Mouse (Mus musculus): ENCODE measurements at regions not wholly inside any gene's neighbourhood (a gene's known extent, or its start where the extent isn't known, plus 50 kb on each side); places are given as distances from the start of the nearest gene placed in this dataset.

GRCm38 (mm10) chr7:73139901-73140300 lies 235.4 kb upstream of the Rgma start:
- DNase-seq (ENCODE audit: low read depth): no peak

GRCm38 (mm10) chr7:73141167-73141566 lies 234.1 kb upstream of the Rgma start:
- no peak for DNase-seq (ENCODE audit: low read depth)

- no peak for DNase-seq (ENCODE audit: low read depth)
Observed at GRCm38 (mm10) chr7:73143902-73144301, 231.4 kb upstream of the Rgma start.

- DNase-seq (ENCODE audit: low read depth): no peak
Observed at GRCm38 (mm10) chr7:73144846-73145245, 230.5 kb upstream of the Rgma start.

- no peak for DNase-seq (ENCODE audit: low read depth)
Observed at GRCm38 (mm10) chr7:73147251-73147650, 228.1 kb upstream of the Rgma start.

- DNase-seq (ENCODE audit: low read depth): no peak
Observed at GRCm38 (mm10) chr7:73150436-73150835, 224.9 kb upstream of the Rgma start.

- no peak for DNase-seq (ENCODE audit: low read depth)
Observed at GRCm38 (mm10) chr7:73151586-73152467, 223.5 kb upstream of the Rgma start.

- DNase-seq (ENCODE audit: low read depth): no peak
Observed at GRCm38 (mm10) chr7:73153668-73154067, 221.6 kb upstream of the Rgma start.

- no peak for DNase-seq (ENCODE audit: low read depth)
Observed at GRCm38 (mm10) chr7:73158833-73159232, 216.5 kb upstream of the Rgma start.

GRCm38 (mm10) chr7:73160968-73161367 lies 214.3 kb upstream of the Rgma start:
- no peak for DNase-seq (ENCODE audit: low read depth)

GRCm38 (mm10) chr7:73163687-73164086 lies 211.6 kb upstream of the Rgma start:
- DNase-seq (ENCODE audit: low read depth): no peak

- DNase-seq (ENCODE audit: low read depth): no peak
Observed at GRCm38 (mm10) chr7:73165521-73165920, 209.8 kb upstream of the Rgma start.

GRCm38 (mm10) chr7:73169416-73169815 lies 205.9 kb upstream of the Rgma start:
- no peak for DNase-seq (ENCODE audit: low read depth)

- DNase-seq (ENCODE audit: low read depth): no peak
Observed at GRCm38 (mm10) chr7:73172615-73173014, 202.7 kb upstream of the Rgma start.

GRCm38 (mm10) chr7:73183761-73184160 lies 191.5 kb upstream of the Rgma start:
- DNase-seq (ENCODE audit: low read depth): no peak

- DNase-seq (ENCODE audit: low read depth): no peak
Observed at GRCm38 (mm10) chr7:73184208-73185070, 190.9 kb upstream of the Rgma start.

GRCm38 (mm10) chr7:73185071-73185531 lies 190.2 kb upstream of the Rgma start:
- DNase-seq (ENCODE audit: low read depth): no peak

- no peak for DNase-seq (ENCODE audit: low read depth)
Observed at GRCm38 (mm10) chr7:73185591-73185990, 189.7 kb upstream of the Rgma start.

- DNase-seq (ENCODE audit: low read depth): no peak
Observed at GRCm38 (mm10) chr7:73186501-73186900, 188.8 kb upstream of the Rgma start.

- no peak for DNase-seq (ENCODE audit: low read depth)
Observed at GRCm38 (mm10) chr7:73191388-73192278, 183.7 kb upstream of the Rgma start.

- no peak for DNase-seq (ENCODE audit: low read depth)
Observed at GRCm38 (mm10) chr7:73192839-73193238, 182.5 kb upstream of the Rgma start.

- DNase-seq (ENCODE audit: low read depth): no peak
Observed at GRCm38 (mm10) chr7:73195306-73195705, 180.0 kb upstream of the Rgma start.

Measured in NIH3T3 (cell line).